Mouse (Mus musculus) myocyte (in vitro differentiated cells): ENCODE measurements at regions not wholly inside any gene's neighbourhood (a gene's known extent, or its start where the extent isn't known, plus 50 kb on each side); places are given as distances from the start of the nearest gene placed in this dataset.

Source experiments
- CEBPB ChIP-seq: IDR thresholded peaks from 2 replicates; pipeline ENCODE4 v1.6.1; 2011; ENCODE audit warnings: mild to moderate bottlenecking, moderate library complexity; ENCODE audit not compliant: poor library complexity, insufficient read depth, severe bottlenecking
- E2F4 ChIP-seq: IDR thresholded peaks from one replicate; pipeline ENCODE4 v1.6.1; 2011; ENCODE audit warnings: mild to moderate bottlenecking, control low read depth, moderate library complexity; ENCODE audit not compliant: insufficient read depth
- MAX ChIP-seq: IDR thresholded peaks from one replicate; pipeline ENCODE4 v1.6.1; 2011; ENCODE audit warnings: low read depth, mild to moderate bottlenecking, control low read depth
- MYOD1 ChIP-seq, 3 experiments: IDR thresholded peaks; one replicate each; pipeline ENCODE4 v1.6.1; 2011; ENCODE audit warnings: control low read depth in 2 of 3, low read depth in 2 of 3, mild to moderate bottlenecking in 2 of 3, moderate library complexity in 1 of 3; ENCODE audit not compliant: insufficient read length in 2 of 3, control insufficient read depth in 1 of 3
- MYOG ChIP-seq, 3 experiments: IDR thresholded peaks; one replicate each; pipeline ENCODE4 v1.6.1; 2011; ENCODE audit warnings: control low read depth in 2 of 3, low read depth in 2 of 3, mild to moderate bottlenecking in 2 of 3; ENCODE audit not compliant: insufficient read length in 2 of 3, control insufficient read depth in 1 of 3, insufficient read depth in 1 of 3
- POLR2A ChIP-seq: IDR thresholded peaks from one replicate; pipeline ENCODE4 v1.6.1; 2011; ENCODE audit warnings: low read depth, mild to moderate bottlenecking, control low read depth, moderate library complexity; ENCODE audit not compliant: insufficient read length
- POLR2AphosphoS2 ChIP-seq: IDR thresholded peaks from one replicate; pipeline ENCODE4 v1.6.1; 2011; ENCODE audit warnings: low read depth, control low read depth; ENCODE audit not compliant: insufficient read length
- REST ChIP-seq: IDR thresholded peaks from one replicate; pipeline ENCODE4 v1.6.1; 2011; ENCODE audit warnings: mild to moderate bottlenecking, control low read depth, moderate library complexity; ENCODE audit not compliant: insufficient read depth, insufficient read length
- SRF ChIP-seq: IDR thresholded peaks from one replicate; pipeline ENCODE4 v1.6.1; 2011; ENCODE audit warnings: low read depth; ENCODE audit not compliant: control insufficient read depth, insufficient read length
- TCF12 ChIP-seq: IDR thresholded peaks from one replicate; pipeline ENCODE4 v1.6.1; 2011; ENCODE audit warnings: mild to moderate bottlenecking, control low read depth; ENCODE audit not compliant: poor library complexity, insufficient read depth, severe bottlenecking
- TCF3 ChIP-seq: IDR thresholded peaks from one replicate; pipeline ENCODE4 v1.6.1; 2011; ENCODE audit warnings: low read depth, control low read depth; ENCODE audit not compliant: insufficient read length
- USF1 ChIP-seq: IDR thresholded peaks from one replicate; pipeline ENCODE4 v1.6.1; 2011; ENCODE audit warnings: low read depth, mild to moderate bottlenecking, control low read depth, moderate library complexity

GRCm38 (mm10) chr10:111422649-111423048 is 50.4 kb upstream of the Nap1l1 start:
- TF ChIP-seq POLR2A, result no peak
- no peak for TF ChIP-seq E2F4
- no peak for TF ChIP-seq USF1
- TF ChIP-seq TCF3, result no peak
- TF ChIP-seq MAX, result no peak
- TF ChIP-seq MYOD1 (IDR thresholded peaks at IDR 0.05; ENCODE audit: control insufficient read depth in 1 of 3, insufficient read length in 2 of 3, low read depth in 2 of 3), result no peak
- no peak for TF ChIP-seq POLR2AphosphoS2
- no peak for TF ChIP-seq REST
- TF ChIP-seq MYOG (IDR thresholded peaks at IDR 0.05; ENCODE audit: control insufficient read depth in 1 of 3, insufficient read depth in 1 of 3, insufficient read length in 2 of 3, low read depth in 2 of 3), result no peak
- no peak for TF ChIP-seq CEBPB
- no peak for TF ChIP-seq TCF12
- TF ChIP-seq SRF, result no peak
